Mouse (Mus musculus) ovary, adult 18-20 months (tissue): Measurements from ENCODE around the gene Pacsin3.

Experiments used
- DNase-seq: peaks from one replicate; pipeline ENCODE4 v3.0.0; 2022; ENCODE audit warnings: low spot score, mixed read lengths

Pacsin3 gene

DNA sequence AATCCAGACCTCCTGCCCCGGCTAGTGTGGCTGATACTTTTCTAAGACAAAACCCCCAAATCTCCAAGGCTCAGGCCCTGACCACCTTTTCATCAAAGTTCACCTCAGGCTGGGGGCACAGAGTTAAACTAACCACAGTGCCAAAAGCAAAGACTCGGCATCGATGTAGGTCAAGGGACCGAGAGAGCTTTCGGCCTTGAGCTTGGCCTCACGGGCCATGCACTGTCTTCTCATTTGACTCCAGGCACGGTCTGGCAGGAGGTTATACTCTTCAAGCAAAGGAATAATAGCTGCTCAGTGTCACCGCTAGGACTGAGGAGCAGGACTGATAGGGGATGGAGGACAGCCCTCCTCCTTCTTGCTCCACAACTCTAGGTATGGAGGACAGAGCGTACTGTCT, 50.2 kb downstream of the Pacsin3 start:
- no peak for DNase-seq

DNA sequence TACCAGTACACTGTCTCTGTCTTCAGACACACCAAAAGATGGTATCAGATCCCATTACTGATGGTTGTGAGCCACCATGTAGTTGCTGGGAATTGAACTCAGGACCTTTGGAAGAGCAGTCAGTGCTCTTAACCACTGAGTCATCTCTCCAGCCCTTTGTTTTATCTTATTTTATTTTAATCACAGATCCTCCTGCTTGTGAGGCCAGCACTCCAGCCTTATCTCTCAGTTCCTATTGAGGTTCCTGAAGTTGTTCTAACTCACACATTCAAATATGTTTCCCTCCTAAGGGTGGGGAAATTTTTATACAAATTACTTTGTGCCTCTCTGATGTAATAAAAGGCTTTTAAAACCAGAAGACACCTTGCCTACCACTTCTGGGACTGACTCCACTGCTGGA, 50.8 kb downstream of the Pacsin3 start:
- no peak for DNase-seq

DNA sequence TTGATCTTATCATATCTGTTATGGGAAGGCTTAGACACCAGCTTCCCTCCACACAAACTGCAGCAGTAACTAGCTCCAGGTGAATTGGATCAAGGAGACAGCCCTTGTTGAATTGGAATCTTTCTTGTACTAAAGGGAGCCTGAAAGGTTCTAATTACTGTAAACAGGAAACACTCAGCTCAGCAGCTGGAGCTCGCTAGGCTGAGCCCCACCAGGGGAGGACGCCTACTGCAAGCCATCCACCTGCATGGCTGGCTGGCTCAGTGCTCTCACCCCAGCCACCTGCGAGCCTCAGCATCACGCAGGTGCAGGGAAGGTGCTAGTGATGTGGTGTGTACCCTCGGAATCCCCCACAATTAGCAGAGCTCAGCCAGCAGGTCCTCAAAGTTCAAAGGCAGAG, 52.9 kb downstream of the Pacsin3 start:
- no peak for DNase-seq

DNA sequence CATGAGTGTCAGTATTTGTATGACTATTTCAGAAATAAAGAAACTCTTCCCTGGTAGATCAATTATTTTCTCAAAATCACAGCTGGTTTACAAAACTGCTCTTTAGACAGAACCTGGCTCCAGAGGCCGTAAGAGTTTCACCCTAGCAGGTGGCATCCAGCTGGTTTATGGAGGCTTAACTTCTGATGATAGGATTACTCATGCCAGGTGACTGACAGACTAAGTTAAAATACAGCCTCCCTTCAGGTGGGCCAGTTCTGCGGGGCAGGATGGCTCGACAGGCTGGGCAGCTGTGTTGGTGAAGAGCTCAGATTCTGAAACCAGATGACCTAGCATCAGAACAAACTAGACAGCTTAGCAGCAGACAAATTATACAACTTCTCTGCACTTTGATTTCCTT, 53.8 kb downstream of the Pacsin3 start:
- DNase-seq = no peak

DNA sequence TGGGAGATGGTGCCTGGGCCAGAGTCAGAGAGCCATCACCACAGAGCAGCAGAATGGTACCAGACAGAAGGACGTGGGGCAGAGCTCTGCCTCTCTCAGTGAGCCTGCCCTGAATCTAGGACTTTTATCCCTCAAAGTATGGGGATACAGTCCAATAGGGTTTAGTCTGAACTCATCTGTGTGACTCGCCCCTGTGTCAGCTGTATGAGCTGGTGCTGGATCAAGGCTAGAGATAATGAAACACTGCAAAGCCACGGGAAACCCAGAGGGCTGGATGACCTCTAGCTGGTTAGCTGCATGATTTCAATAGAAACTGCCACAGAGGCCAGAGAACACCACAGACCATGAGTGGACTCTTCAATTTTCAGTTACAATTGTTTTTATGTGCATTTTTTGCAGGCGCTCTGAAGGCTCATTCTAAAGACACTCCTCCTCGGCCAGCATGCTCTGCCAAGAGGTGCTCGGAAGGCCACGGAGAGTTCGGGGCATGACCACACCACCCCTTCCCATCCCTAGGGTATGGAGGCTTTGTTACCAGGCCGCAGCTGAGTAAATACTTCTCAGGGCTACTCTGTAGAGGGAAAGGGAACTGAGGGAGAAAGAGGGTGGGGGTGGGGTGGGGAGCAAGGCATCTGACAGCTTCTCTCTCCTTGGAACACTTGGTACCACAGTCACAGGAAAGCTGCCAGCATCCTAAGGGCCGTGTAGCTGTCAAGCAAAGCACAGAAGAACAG, 57.0 kb downstream of the Pacsin3 start:
- DNase-seq = peak; percentile 31

DNA sequence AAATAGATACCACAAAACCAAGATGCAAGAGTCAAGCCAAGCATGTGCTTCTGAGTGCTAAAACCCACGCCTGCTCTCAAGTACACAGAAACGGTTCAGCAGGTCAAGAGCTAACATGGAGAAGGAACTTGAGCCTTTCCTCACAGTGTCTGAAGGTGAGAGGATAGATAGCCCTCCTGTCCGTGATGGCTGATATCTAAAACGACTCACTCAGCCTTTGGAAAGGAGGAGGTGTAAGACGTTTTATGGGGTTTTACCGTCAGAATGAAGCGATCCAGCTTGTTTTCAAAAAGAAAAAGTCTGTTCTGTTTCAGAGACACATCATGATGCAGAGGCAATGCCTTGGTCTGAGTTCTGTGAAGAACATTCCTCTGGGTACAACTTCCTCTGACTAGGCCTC, 58.4 kb downstream of the Pacsin3 start:
- DNase-seq = no peak
